Mouse (Mus musculus): ENCODE measurements around the gene Dcaf6. TPM values are rescaled to one million over a fixed set of nuclear protein-coding genes. Genes with fewer than 3 reads are reported as not detected.
A peak's percentile ranks its signal among the peaks of the same experiment; 100 is the strongest.

The Dcaf6 gene
- polyA plus RNA-seq, 1 experiment from 2014 or later: 18.9 TPM

DNA sequence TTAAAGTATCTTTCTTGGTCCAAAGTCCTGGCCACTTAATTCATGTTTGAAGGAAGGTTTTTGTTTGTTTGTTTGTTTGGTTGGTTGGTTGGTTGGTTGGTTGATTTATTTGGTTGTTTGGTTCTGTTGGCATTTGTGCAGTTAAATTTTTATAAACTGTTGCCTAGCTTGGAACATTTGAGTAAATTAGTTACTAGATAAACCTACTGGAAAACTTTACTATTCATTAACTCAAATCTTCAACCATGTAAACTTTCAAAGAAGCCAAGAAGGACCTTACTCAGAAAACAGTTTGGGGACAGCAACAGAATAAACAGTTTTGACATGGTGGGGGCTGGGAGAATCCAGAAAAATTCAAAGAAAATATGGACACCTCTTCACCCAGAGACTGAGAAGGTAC lies 8.7 kb upstream of the Dcaf6 start:
- no peaks in the 10 kb centered on the region for H3K4me1 ChIP-seq (replicated peaks; ENCODE audit: control insufficient read depth, insufficient read depth, low read length)
- H3K9me3 ChIP-seq (ENCODE audit: control insufficient read depth, low read length): no peaks in the 10 kb centered on the region
- H3K4me2 ChIP-seq (ENCODE audit: low read depth, low read length): no peak overlapping the region
- no peaks in the 10 kb centered on the region for H3K27me3 ChIP-seq (ENCODE audit: control insufficient read depth, insufficient read depth, low read depth, low read length)
- ATAC-seq (ENCODE audit: low read depth): no peak
- no peak overlapping the region for H3K27ac ChIP-seq (ENCODE audit: low read length)
- H3K9ac ChIP-seq (ENCODE audit: low read length): no peak overlapping the region
- H3K36me3 ChIP-seq (ENCODE audit: control insufficient read depth, insufficient read depth, low read length): no peaks in the 10 kb centered on the region
- no peak overlapping the region for H3K4me3 ChIP-seq (ENCODE audit: low read length)

DNA sequence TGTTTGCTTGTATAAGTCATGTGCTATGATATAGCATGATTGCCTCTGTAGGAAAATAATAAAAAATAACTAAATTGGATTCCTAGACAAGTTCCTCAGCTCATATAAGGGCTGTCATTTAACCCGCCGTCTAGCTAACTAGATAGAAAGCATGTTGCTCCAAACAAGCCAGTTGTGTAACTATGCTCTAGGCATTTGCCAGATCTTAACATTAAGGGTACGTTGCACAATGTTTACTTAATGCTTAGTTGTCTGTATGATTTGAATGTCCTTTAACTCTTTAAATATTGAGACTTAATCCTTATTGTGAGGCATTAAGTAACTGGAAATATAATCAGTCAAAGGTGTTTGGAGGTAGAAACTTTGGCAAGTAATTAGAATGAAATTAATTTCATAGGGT lies 4.3 kb upstream of the Dcaf6 start:
- Histone ChIP-seq H3K27me3 (ENCODE audit: control insufficient read depth, insufficient read depth, low read depth, low read length) (no peaks in the 10 kb centered on the region), H3K4me1 (replicated peaks; ENCODE audit: control insufficient read depth, insufficient read depth, low read length) (0 out of 2 replicates have a peak, but pooled peaks cover 3% of the 10 kb centered on the region), H3K9me3 (ENCODE audit: control insufficient read depth, low read length) (no peaks in the 10 kb centered on the region), H3K9ac (ENCODE audit: low read length) (no peak overlapping the region), H3K36me3 (ENCODE audit: control insufficient read depth, insufficient read depth, low read length) (no peaks in the 10 kb centered on the region), H3K27ac (ENCODE audit: low read length) (no peak overlapping the region), H3K4me3 (ENCODE audit: low read length) (no peak overlapping the region), H3K4me2 (ENCODE audit: low read depth, low read length) (no peak overlapping the region)
- ATAC-seq (ENCODE audit: low read depth): no peak
- 42% methylated on average over 3 of the region's 3 CpGs for WGBS

- Histone ChIP-seq H3K9ac (ENCODE audit: low read length) (no peak overlapping the region), H3K4me2 (ENCODE audit: low read depth, low read length) (no peak overlapping the region), H3K27ac (ENCODE audit: low read length) (no peak overlapping the region), H3K36me3 (ENCODE audit: control insufficient read depth, insufficient read depth, low read length) (no peaks in the 10 kb centered on the region), H3K4me1 (replicated peaks; ENCODE audit: control insufficient read depth, insufficient read depth, low read length) (0 out of 2 replicates have a peak, but pooled peaks cover 5% of the 10 kb centered on the region), H3K27me3 (ENCODE audit: control insufficient read depth, insufficient read depth, low read depth, low read length) (no peaks in the 10 kb centered on the region), H3K4me3 (ENCODE audit: low read length) (no peak overlapping the region), H3K9me3 (ENCODE audit: control insufficient read depth, low read length) (no peaks in the 10 kb centered on the region)
- WGBS: 50% methylated on average over 1 of the region's 1 CpGs
- no peak for ATAC-seq (ENCODE audit: low read depth)
Measured at GRCm38 (mm10) chr1:165462861-165463260, 2.6 kb upstream of the Dcaf6 start.

GRCm38 (mm10) chr1:165461681-165462080 lies 1.4 kb upstream of the Dcaf6 start:
- H3K9me3 ChIP-seq (ENCODE audit: control insufficient read depth, low read length): no peaks in the 10 kb centered on the region
- peak overlapping the region; percentile 88 for H3K27ac ChIP-seq (ENCODE audit: low read length)
- H3K27me3 ChIP-seq (ENCODE audit: control insufficient read depth, insufficient read depth, low read depth, low read length): no peaks in the 10 kb centered on the region
- no peak for ATAC-seq (ENCODE audit: low read depth)
- H3K4me3 ChIP-seq (ENCODE audit: low read length): peak overlapping the region; percentile 98
- H3K36me3 ChIP-seq (ENCODE audit: control insufficient read depth, insufficient read depth, low read length): no peaks in the 10 kb centered on the region
- peak overlapping the region; percentile 91 for H3K4me2 ChIP-seq (ENCODE audit: low read depth, low read length)
- H3K4me1 ChIP-seq (replicated peaks; ENCODE audit: control insufficient read depth, insufficient read depth, low read length): 0 out of 2 replicates have a peak, but pooled peaks cover 5% of the 10 kb centered on the region
- H3K9ac ChIP-seq (ENCODE audit: low read length): peak overlapping the region; percentile 83
- WGBS: 3% methylated on average over 9 of the region's 9 CpGs

- peak overlapping the region; percentile 96 for H3K27ac ChIP-seq (ENCODE audit: low read length)
- H3K36me3 ChIP-seq (ENCODE audit: control insufficient read depth, insufficient read depth, low read length): no peaks in the 10 kb centered on the region
- H3K9ac ChIP-seq (ENCODE audit: low read length): peak overlapping the region; percentile 90
- H3K27me3 ChIP-seq (ENCODE audit: control insufficient read depth, insufficient read depth, low read depth, low read length): no peaks in the 10 kb centered on the region
- peak overlapping the region; percentile 91 for H3K4me2 ChIP-seq (ENCODE audit: low read depth, low read length)
- peak; percentile 97 for ATAC-seq (ENCODE audit: low read depth)
- H3K4me1 ChIP-seq (replicated peaks; ENCODE audit: control insufficient read depth, insufficient read depth, low read length): 0 out of 2 replicates have a peak, but pooled peaks cover 5% of the 10 kb centered on the region
- no peaks in the 10 kb centered on the region for H3K9me3 ChIP-seq (ENCODE audit: control insufficient read depth, low read length)
- WGBS: under 1% methylated on average over 40 of the region's 41 CpGs
- H3K4me3 ChIP-seq (ENCODE audit: low read length): peak overlapping the region; percentile 98
Measured at GRCm38 (mm10) chr1:165460801-165461377, 614 bp upstream of the Dcaf6 start.

DNA sequence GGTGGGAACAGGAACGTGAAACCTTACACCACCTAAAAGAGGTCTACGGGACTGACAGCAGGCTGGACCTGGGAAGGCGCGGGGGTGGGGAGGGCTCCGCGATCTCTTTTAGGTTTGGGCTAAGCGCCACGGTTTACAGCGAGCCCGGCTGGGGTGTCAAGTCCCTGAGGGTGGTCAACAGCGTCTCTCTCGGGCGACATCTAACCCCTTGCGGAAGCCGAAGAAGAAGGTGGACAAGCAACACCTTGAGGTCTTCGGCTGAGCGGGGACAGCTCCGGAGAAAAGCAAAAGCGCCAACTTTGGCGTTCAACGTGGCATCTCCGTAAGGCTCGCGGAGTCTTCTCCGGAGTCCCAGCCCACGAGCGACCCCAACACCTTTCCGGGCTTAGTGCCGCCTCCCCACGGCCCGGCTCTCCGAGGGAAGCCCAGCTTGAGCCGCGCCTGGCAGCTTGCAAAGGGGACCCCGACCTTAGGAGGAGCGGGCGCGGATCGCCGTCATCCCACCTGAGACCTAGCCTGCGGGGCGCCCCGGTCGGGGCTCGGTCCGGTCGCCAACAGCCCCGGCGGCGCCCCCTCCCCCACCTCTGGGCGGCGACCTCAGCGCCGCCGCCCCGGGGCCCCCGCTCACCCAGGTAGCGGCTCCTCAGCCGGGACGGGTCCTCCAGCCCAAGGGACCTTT lies 633 bp downstream of the Dcaf6 start:
- H3K9me3 ChIP-seq (ENCODE audit: control insufficient read depth, low read length): no peaks in the 10 kb centered on the region
- H3K9ac ChIP-seq (ENCODE audit: low read length): peak overlapping the region; percentile 90
- H3K27ac ChIP-seq (ENCODE audit: low read length): peak overlapping the region; percentile 96
- ATAC-seq (ENCODE audit: low read depth): no peak; the same call in 1 of the 2 replicates
- 0 out of 2 replicates have a peak, but pooled peaks cover 5% of the 10 kb centered on the region for H3K4me1 ChIP-seq (replicated peaks; ENCODE audit: control insufficient read depth, insufficient read depth, low read length)
- peak overlapping the region; percentile 86 for H3K4me2 ChIP-seq (ENCODE audit: low read depth, low read length)
- no peaks in the 10 kb centered on the region for H3K36me3 ChIP-seq (ENCODE audit: control insufficient read depth, insufficient read depth, low read length)
- no peaks in the 10 kb centered on the region for H3K27me3 ChIP-seq (ENCODE audit: control insufficient read depth, insufficient read depth, low read depth, low read length)
- H3K4me3 ChIP-seq (ENCODE audit: low read length): peak overlapping the region; percentile 98
- WGBS: under 1% methylated on average over 45 of the region's 60 CpGs

- Histone ChIP-seq H3K9me3 (ENCODE audit: control insufficient read depth, low read length) (peaks cover 3% of the 10 kb centered on the region), H3K27ac (ENCODE audit: low read length) (no peak overlapping the region), H3K4me3 (ENCODE audit: low read length) (peak overlapping the region; percentile 98), H3K4me1 (replicated peaks; ENCODE audit: control insufficient read depth, insufficient read depth, low read length) (0 out of 2 replicates have a peak, but pooled peaks cover 5% of the 10 kb centered on the region), H3K27me3 (ENCODE audit: control insufficient read depth, insufficient read depth, low read depth, low read length) (no peaks in the 10 kb centered on the region), H3K9ac (ENCODE audit: low read length) (peak overlapping the region; percentile 90), H3K4me2 (ENCODE audit: low read depth, low read length) (peak overlapping the region; percentile 86), H3K36me3 (ENCODE audit: control insufficient read depth, insufficient read depth, low read length) (no peaks in the 10 kb centered on the region)
- WGBS: 15% methylated on average over 7 of the region's 7 CpGs
- ATAC-seq (ENCODE audit: low read depth): no peak
Measured at GRCm38 (mm10) chr1:165459041-165459502, 1.2 kb downstream of the Dcaf6 start.

GRCm38 (mm10) chr1:165441719-165442118 lies 18.6 kb downstream of the Dcaf6 start:
- no peaks in the 10 kb centered on the region for H3K9me3 ChIP-seq (ENCODE audit: control insufficient read depth, low read length)
- H3K4me1 ChIP-seq (replicated peaks; ENCODE audit: control insufficient read depth, insufficient read depth, low read length): no peaks in the 10 kb centered on the region
- 81% methylated on average over 3 of the region's 3 CpGs for WGBS
- no peak overlapping the region for H3K9ac ChIP-seq (ENCODE audit: low read length)
- no peak overlapping the region for H3K4me3 ChIP-seq (ENCODE audit: low read length)
- ATAC-seq (ENCODE audit: low read depth): no peak
- H3K4me2 ChIP-seq (ENCODE audit: low read depth, low read length): no peak overlapping the region
- no peaks in the 10 kb centered on the region for H3K27me3 ChIP-seq (ENCODE audit: control insufficient read depth, insufficient read depth, low read depth, low read length)
- H3K27ac ChIP-seq (ENCODE audit: low read length): no peak overlapping the region
- H3K36me3 ChIP-seq (ENCODE audit: control insufficient read depth, insufficient read depth, low read length): no peaks in the 10 kb centered on the region

- H3K9ac ChIP-seq (ENCODE audit: low read length): no peak overlapping the region
- no peaks in the 10 kb centered on the region for H3K4me1 ChIP-seq (replicated peaks; ENCODE audit: control insufficient read depth, insufficient read depth, low read length)
- no peaks in the 10 kb centered on the region for H3K27me3 ChIP-seq (ENCODE audit: control insufficient read depth, insufficient read depth, low read depth, low read length)
- H3K36me3 ChIP-seq (ENCODE audit: control insufficient read depth, insufficient read depth, low read length): no peaks in the 10 kb centered on the region
- H3K4me2 ChIP-seq (ENCODE audit: low read depth, low read length): no peak overlapping the region
- 0 out of 2 replicates have a peak, but pooled peaks have one; percentile 34 for ATAC-seq (ENCODE audit: low read depth)
- no peak overlapping the region for H3K4me3 ChIP-seq (ENCODE audit: low read length)
- H3K27ac ChIP-seq (ENCODE audit: low read length): no peak overlapping the region
- H3K9me3 ChIP-seq (ENCODE audit: control insufficient read depth, low read length): no peaks in the 10 kb centered on the region
Measured at GRCm38 (mm10) chr1:165441201-165441600, 19.1 kb downstream of the Dcaf6 start.

All from lung, embryonic 16.5 days (tissue).